Mouse (Mus musculus) myocyte (in vitro differentiated cells): ENCODE data around the gene Fam169b. TPM values are rescaled to one million over a fixed set of nuclear protein-coding genes. Genes with fewer than 3 reads are reported as not detected.
"Not testable (repeated sequence)": the region's sequence is repeated elsewhere in the genome, so short reads cannot be mapped to it uniquely, and the experiment has no call there.

Source experiments
- H3K27me3 ChIP-seq: one replicate; pipeline ENCODE4 v1.6.1; 2011; ENCODE audit not compliant: control insufficient read depth, insufficient read depth, insufficient read length
- H3K36me3 ChIP-seq: one replicate; pipeline ENCODE4 v1.6.1; 2011; ENCODE audit not compliant: control insufficient read depth, insufficient read depth
- H3K4me2 ChIP-seq: one replicate; pipeline ENCODE4 v1.6.1; 2011; ENCODE audit warnings: low read depth, control low read depth
- H3K4me3 ChIP-seq: one replicate; pipeline ENCODE4 v1.5.1; 2011; ENCODE audit warnings: mild to moderate bottlenecking, control low read depth, moderate library complexity
- H3K79me2 ChIP-seq: one replicate; pipeline ENCODE4 v1.6.1; 2011; ENCODE audit not compliant: control insufficient read depth, insufficient read depth
- H3ac ChIP-seq: one replicate; pipeline ENCODE4 v1.6.1; 2011; ENCODE audit not compliant: control insufficient read depth, insufficient read length
- CEBPB ChIP-seq: IDR thresholded peaks from 2 replicates; pipeline ENCODE4 v1.6.1; 2011; ENCODE audit warnings: mild to moderate bottlenecking, moderate library complexity; ENCODE audit not compliant: poor library complexity, insufficient read depth, severe bottlenecking
- E2F4 ChIP-seq: IDR thresholded peaks from one replicate; pipeline ENCODE4 v1.6.1; 2011; ENCODE audit warnings: mild to moderate bottlenecking, control low read depth, moderate library complexity; ENCODE audit not compliant: insufficient read depth
- MAX ChIP-seq: IDR thresholded peaks from one replicate; pipeline ENCODE4 v1.6.1; 2011; ENCODE audit warnings: low read depth, mild to moderate bottlenecking, control low read depth
- MYOD1 ChIP-seq, 3 experiments: IDR thresholded peaks; one replicate each; pipeline ENCODE4 v1.6.1; 2011; ENCODE audit warnings: control low read depth in 2 of 3, low read depth in 2 of 3, mild to moderate bottlenecking in 2 of 3, moderate library complexity in 1 of 3; ENCODE audit not compliant: insufficient read length in 2 of 3, control insufficient read depth in 1 of 3
- MYOG ChIP-seq, 3 experiments: IDR thresholded peaks; one replicate each; pipeline ENCODE4 v1.6.1; 2011; ENCODE audit warnings: control low read depth in 2 of 3, low read depth in 2 of 3, mild to moderate bottlenecking in 2 of 3; ENCODE audit not compliant: insufficient read length in 2 of 3, control insufficient read depth in 1 of 3, insufficient read depth in 1 of 3
- POLR2A ChIP-seq: IDR thresholded peaks from one replicate; pipeline ENCODE4 v1.6.1; 2011; ENCODE audit warnings: low read depth, mild to moderate bottlenecking, control low read depth, moderate library complexity; ENCODE audit not compliant: insufficient read length
- POLR2AphosphoS2 ChIP-seq: IDR thresholded peaks from one replicate; pipeline ENCODE4 v1.6.1; 2011; ENCODE audit warnings: low read depth, control low read depth; ENCODE audit not compliant: insufficient read length
- REST ChIP-seq: IDR thresholded peaks from one replicate; pipeline ENCODE4 v1.6.1; 2011; ENCODE audit warnings: mild to moderate bottlenecking, control low read depth, moderate library complexity; ENCODE audit not compliant: insufficient read depth, insufficient read length
- SRF ChIP-seq: IDR thresholded peaks from one replicate; pipeline ENCODE4 v1.6.1; 2011; ENCODE audit warnings: low read depth; ENCODE audit not compliant: control insufficient read depth, insufficient read length
- TCF12 ChIP-seq: IDR thresholded peaks from one replicate; pipeline ENCODE4 v1.6.1; 2011; ENCODE audit warnings: mild to moderate bottlenecking, control low read depth; ENCODE audit not compliant: poor library complexity, insufficient read depth, severe bottlenecking
- TCF3 ChIP-seq: IDR thresholded peaks from one replicate; pipeline ENCODE4 v1.6.1; 2011; ENCODE audit warnings: low read depth, control low read depth; ENCODE audit not compliant: insufficient read length
- USF1 ChIP-seq: IDR thresholded peaks from one replicate; pipeline ENCODE4 v1.6.1; 2011; ENCODE audit warnings: low read depth, mild to moderate bottlenecking, control low read depth, moderate library complexity
- polyA plus RNA-seq: library from polyadenylated mRNA; unstranded; fragments of >200 nt; fragmentation: generic; extraction: Trizol; gene quantifications from one replicate; pipeline ENCODE4 v1.2.1, GENCODE M21; 2012; ENCODE audit warnings: missing spikeins

The Fam169b gene
- polyA plus RNA-seq, 1 experiment: 0.79 TPM

- no peak overlapping the region for H3ac ChIP-seq
- no peak overlapping the region for H3K4me3 ChIP-seq
- no peak overlapping the region for H3K4me2 ChIP-seq
- no peaks in the 10 kb centered on the region for H3K79me2 ChIP-seq
- no peaks in the 10 kb centered on the region for H3K27me3 ChIP-seq
- no peak for TF ChIP-seq SRF
- TF ChIP-seq REST: no peak
- no peak for TF ChIP-seq CEBPB
- TF ChIP-seq TCF3: no peak
- TF ChIP-seq MAX: no peak
- TF ChIP-seq MYOG (IDR thresholded peaks at IDR 0.05; ENCODE audit: control insufficient read depth in 1 of 3, insufficient read depth in 1 of 3, insufficient read length in 2 of 3, low read depth in 2 of 3): no peak
- TF ChIP-seq USF1: no peak
- TF ChIP-seq POLR2A: no peak
- no peak for TF ChIP-seq E2F4
- TF ChIP-seq TCF12: no peak
- TF ChIP-seq POLR2AphosphoS2: no peak
- no peak for TF ChIP-seq MYOD1 (IDR thresholded peaks at IDR 0.05; ENCODE audit: control insufficient read depth in 1 of 3, insufficient read length in 2 of 3, low read depth in 2 of 3)
- H3K36me3 ChIP-seq: no peaks in the 10 kb centered on the region
Observed at GRCm38 (mm10) chr7:68274951-68275350, 1.3 kb downstream of the Fam169b start.

- not testable (repeated sequence) for H3K27me3 ChIP-seq
Observed at GRCm38 (mm10) chr7:68275445-68275837, 1.8 kb downstream of the Fam169b start.

GRCm38 (mm10) chr7:68275838-68276731 is 2.4 kb downstream of the Fam169b start:
- Histone ChIP-seq H3K79me2 (no peaks in the 10 kb centered on the region), H3K27me3 (no peaks in the 10 kb centered on the region), H3ac (no peak overlapping the region), H3K4me3 (no peak overlapping the region), H3K36me3 (no peaks in the 10 kb centered on the region), H3K4me2 (peak overlapping the region; percentile 60)
- no peak for TF ChIP-seq USF1
- no peak for TF ChIP-seq SRF
- no peak for TF ChIP-seq E2F4
- no peak for TF ChIP-seq POLR2A
- no peak for TF ChIP-seq MYOD1 (IDR thresholded peaks at IDR 0.05; ENCODE audit: control insufficient read depth in 1 of 3, insufficient read length in 2 of 3, low read depth in 2 of 3)
- no peak for TF ChIP-seq REST
- no peak for TF ChIP-seq MAX
- no peak for TF ChIP-seq TCF3
- TF ChIP-seq CEBPB: no peak
- TF ChIP-seq POLR2AphosphoS2: no peak
- TF ChIP-seq MYOG (IDR thresholded peaks at IDR 0.05; ENCODE audit: control insufficient read depth in 1 of 3, insufficient read depth in 1 of 3, insufficient read length in 2 of 3, low read depth in 2 of 3): no peak
- TF ChIP-seq TCF12: no peak

More at GRCm38 (mm10) chr7:68275445-68275837, 1.8 kb downstream of the Fam169b start:
- not testable (repeated sequence) for H3K79me2 ChIP-seq, H3K4me2 ChIP-seq, H3K4me3 ChIP-seq, H3ac ChIP-seq, H3K36me3 ChIP-seq

DNA sequence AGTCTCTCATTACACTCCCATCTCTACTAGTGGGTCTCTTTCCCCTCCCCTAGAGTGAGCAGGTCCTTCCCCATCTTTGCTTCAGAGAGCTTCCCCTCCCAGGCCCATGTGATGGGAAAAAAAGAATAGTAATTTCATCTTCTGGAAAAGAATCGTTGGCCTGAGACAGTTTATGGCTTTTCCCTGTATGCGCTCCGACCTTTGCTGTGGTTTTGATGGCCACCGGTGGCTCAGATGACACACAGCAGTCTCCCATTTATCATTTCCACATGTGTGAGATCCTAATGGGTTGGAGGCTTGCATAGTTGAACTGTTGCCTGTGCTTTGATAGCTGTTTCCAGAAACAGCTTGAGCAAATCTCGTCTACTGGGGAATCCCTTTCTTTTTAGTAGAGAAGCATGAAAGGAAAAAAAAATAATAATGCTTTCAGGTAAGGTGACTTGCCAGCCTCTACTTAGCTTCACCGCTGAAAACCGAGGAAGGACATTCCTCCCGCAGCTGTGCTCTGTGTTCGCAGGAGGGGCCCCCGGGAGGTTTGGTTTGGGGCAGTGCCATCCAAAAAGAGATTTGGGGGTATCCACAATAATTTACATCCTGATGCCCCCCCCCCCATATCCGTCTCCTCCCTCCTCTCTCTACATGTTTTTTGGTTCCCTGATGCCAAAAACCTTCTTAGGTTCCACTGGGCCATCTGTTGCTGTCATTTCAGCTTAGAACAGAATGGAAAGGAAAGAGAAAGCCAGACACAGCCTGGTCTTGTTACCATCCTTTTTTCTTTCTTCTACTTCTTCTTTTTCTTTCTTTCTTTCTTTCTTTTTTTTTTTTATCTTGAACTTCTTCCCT is 3.6 kb downstream of the Fam169b start:
- no peaks in the 10 kb centered on the region for H3K27me3 ChIP-seq
- H3K4me3 ChIP-seq: no peak overlapping the region
- H3K4me2 ChIP-seq: peak overlapping the region; percentile 60
- no peaks in the 10 kb centered on the region for H3K79me2 ChIP-seq
- no peak overlapping the region for H3ac ChIP-seq
- no peak for TF ChIP-seq CEBPB
- TF ChIP-seq MAX: no peak
- peak; percentile 51 for TF ChIP-seq TCF3
- TF ChIP-seq TCF12: peak; percentile 85
- TF ChIP-seq E2F4: no peak
- peak in 1 of 3 experiments; percentile 13 for TF ChIP-seq MYOG (IDR thresholded peaks at IDR 0.05; ENCODE audit: control insufficient read depth in 1 of 3, insufficient read depth in 1 of 3, insufficient read length in 2 of 3, low read depth in 2 of 3)
- peak; percentile 17 for TF ChIP-seq USF1
- no peak for TF ChIP-seq SRF
- peak; percentile 80 to 86 (median 83) for TF ChIP-seq MYOD1 (IDR thresholded peaks at IDR 0.05; ENCODE audit: control insufficient read depth in 1 of 3, insufficient read length in 2 of 3, low read depth in 2 of 3)
- no peaks in the 10 kb centered on the region for H3K36me3 ChIP-seq

DNA sequence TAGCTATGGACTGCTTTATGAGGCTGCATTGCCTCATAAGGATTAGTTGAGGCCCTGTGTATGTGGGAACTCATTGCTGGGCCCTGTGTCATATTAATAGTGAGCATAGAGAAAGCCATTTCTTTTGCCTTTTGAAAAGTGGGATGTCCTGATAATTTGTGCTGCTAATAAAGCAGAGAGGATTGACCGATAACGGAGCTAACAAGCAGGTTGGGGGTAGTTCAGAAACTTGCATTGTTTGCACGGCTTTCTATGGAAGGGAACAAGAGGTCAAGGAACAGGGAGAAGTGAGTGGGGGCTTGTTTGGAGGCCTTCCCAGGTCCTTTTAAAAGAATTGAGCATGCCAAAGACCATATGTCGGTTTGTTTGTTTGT is 4.2 kb downstream of the Fam169b start:
- H3K27me3 ChIP-seq: no peaks in the 10 kb centered on the region

More for the DNA sequence above, 4.2 kb downstream of the Fam169b start:
- H3K4me2 ChIP-seq: peak overlapping the region; percentile 60
- no peak overlapping the region for H3K4me3 ChIP-seq
- H3K79me2 ChIP-seq: no peaks in the 10 kb centered on the region
- no peak overlapping the region for H3ac ChIP-seq
- H3K36me3 ChIP-seq: no peaks in the 10 kb centered on the region
- TF ChIP-seq E2F4: no peak
- no peak for TF ChIP-seq TCF12
- TF ChIP-seq POLR2A: no peak
- no peak for TF ChIP-seq TCF3
- TF ChIP-seq CEBPB: no peak
- no peak for TF ChIP-seq POLR2AphosphoS2
- no peak for TF ChIP-seq MYOD1 (IDR thresholded peaks at IDR 0.05; ENCODE audit: control insufficient read depth in 1 of 3, insufficient read length in 2 of 3, low read depth in 2 of 3)
- TF ChIP-seq SRF: no peak
- no peak for TF ChIP-seq REST
